Comparison of ENCODE assay signal across 8 mouse cellular contexts in genomic region chr11:113703758-113704157, GRCm38 (mm10). TPM values are rescaled to one million over a fixed set of nuclear protein-coding genes. Genes with fewer than 3 reads are reported as not detected.
DNase-seq lines count a peak whose midpoint lies in the region; ATAC-seq and TF ChIP-seq lines count a peak whose summit lies in the region.

No protein-coding gene starts in this region.

- no peak overlapping the region for H3K4me3 ChIP-seq in embryonic facial prominence, embryonic 13.5 days
- H3K4me3 ChIP-seq in heart, embryonic 11.5 days (ENCODE audit: low read depth, low read length) = no peak overlapping the region
- H3K4me3 ChIP-seq in liver, embryonic 13.5 days (replicated peaks) = no peak overlapping the region
- no peak overlapping the region for H3K4me3 ChIP-seq in neural tube, embryonic 14.5 days (ENCODE audit: low read depth, low read length)
- H3K4me3 ChIP-seq in thymus, adult 2 months (ENCODE audit: control insufficient read depth, insufficient read depth, low read length) = no peak overlapping the region

- WGBS in embryonic facial prominence, embryonic 13.5 days = 30% methylated on average over 5 of the region's 5 CpGs
- WGBS in heart, embryonic 11.5 days (ENCODE audit: insufficient replicate concordance) = 45% methylated on average over 5 of the region's 5 CpGs
- 39% methylated on average over 5 of the region's 5 CpGs for WGBS in liver, embryonic 13.5 days (ENCODE audit: insufficient replicate concordance)
- WGBS in neural tube, embryonic 14.5 days = 40% methylated on average over 5 of the region's 5 CpGs
- 38% methylated on average over 5 of the region's 5 CpGs for WGBS in thymus, adult 2 months

- no peak overlapping the region for H3K27ac ChIP-seq in embryonic facial prominence, embryonic 13.5 days
- no peak overlapping the region for H3K27ac ChIP-seq in heart, embryonic 11.5 days (ENCODE audit: low read depth, low read length)
- H3K27ac ChIP-seq in liver, embryonic 13.5 days = no peak overlapping the region
- no peak overlapping the region for H3K27ac ChIP-seq in neural tube, embryonic 14.5 days (ENCODE audit: low read depth, low read length)
- no peak overlapping the region for H3K27ac ChIP-seq in thymus, adult 2 months (ENCODE audit: control insufficient read depth, insufficient read depth, low read length)

- no peaks in the 10 kb centered on the region for H3K9me3 ChIP-seq in embryonic facial prominence, embryonic 13.5 days
- no peaks in the 10 kb centered on the region for H3K9me3 ChIP-seq in heart, embryonic 11.5 days (replicated peaks; ENCODE audit: control insufficient read depth, low read length)
- no peaks in the 10 kb centered on the region for H3K9me3 ChIP-seq in liver, embryonic 13.5 days (replicated peaks)
- no peaks in the 10 kb centered on the region for H3K9me3 ChIP-seq in neural tube, embryonic 14.5 days (ENCODE audit: control insufficient read depth, low read length)

- H3K4me1 ChIP-seq in embryonic facial prominence, embryonic 13.5 days = peaks cover 11% of the 10 kb centered on the region
- 0 out of 2 replicates have a peak, but pooled peaks cover 2% of the 10 kb centered on the region for H3K4me1 ChIP-seq in heart, embryonic 11.5 days (ENCODE audit: control insufficient read depth, insufficient read depth, low read length)
- H3K4me1 ChIP-seq in liver, embryonic 13.5 days (replicated peaks) = no peaks in the 10 kb centered on the region
- H3K4me1 ChIP-seq in neural tube, embryonic 14.5 days (ENCODE audit: control insufficient read depth, insufficient read depth, low read length) = no peaks in the 10 kb centered on the region
- H3K4me1 ChIP-seq in thymus, adult 2 months (replicated peaks; ENCODE audit: control insufficient read depth, insufficient read depth, low read length) = no peaks in the 10 kb centered on the region

- peak; percentile 54; the same call in 1 of the 2 replicates for ATAC-seq in embryonic facial prominence, embryonic 13.5 days (ENCODE audit: insufficient number of reproducible peaks, insufficient read depth, low FRiP score, low TSS enrichment, low read depth)
- 0 out of 2 replicates have a peak, but pooled peaks have one; percentile 29 for ATAC-seq in heart, embryonic 11.5 days (replicated peaks; ENCODE audit: insufficient number of reproducible peaks, low FRiP score, low TSS enrichment)
- ATAC-seq in liver, embryonic 13.5 days (ENCODE audit: low read depth) = peak; percentile 29; the same call in 1 of the 2 replicates
- ATAC-seq in neural tube, embryonic 14.5 days (ENCODE audit: low read depth) = peak; percentile 66; the same call in 1 of the 2 replicates

- H3K36me3 ChIP-seq in embryonic facial prominence, embryonic 13.5 days = 0 out of 2 replicates have a peak, but pooled peaks cover 12% of the 10 kb centered on the region
- peaks cover 4% of the 10 kb centered on the region; the same call in 1 of the 2 replicates for H3K36me3 ChIP-seq in heart, embryonic 11.5 days (ENCODE audit: control insufficient read depth, insufficient read depth, low read length)
- no peaks in the 10 kb centered on the region for H3K36me3 ChIP-seq in liver, embryonic 13.5 days
- no peaks in the 10 kb centered on the region for H3K36me3 ChIP-seq in neural tube, embryonic 14.5 days (ENCODE audit: control insufficient read depth, insufficient read depth, low read length)
- no peaks in the 10 kb centered on the region for H3K36me3 ChIP-seq in thymus, adult 2 months (ENCODE audit: control insufficient read depth, insufficient read depth, low read length)

- H3K27me3 ChIP-seq in embryonic facial prominence, embryonic 13.5 days = no peaks in the 10 kb centered on the region
- H3K27me3 ChIP-seq in heart, embryonic 11.5 days (ENCODE audit: control insufficient read depth, insufficient read depth, low read length) = peaks cover 3% of the 10 kb centered on the region
- H3K27me3 ChIP-seq in liver, embryonic 13.5 days = peaks cover 6% of the 10 kb centered on the region
- no peaks in the 10 kb centered on the region for H3K27me3 ChIP-seq in neural tube, embryonic 14.5 days (ENCODE audit: control insufficient read depth, insufficient read depth, low read length)
- H3K27me3 ChIP-seq in thymus, adult 2 months (ENCODE audit: control insufficient read depth, insufficient read depth, low read length) = no peaks in the 10 kb centered on the region

- DNase-seq in CD8-positive naive resting alpha-beta T cell, adult 2 months (ENCODE audit: low read depth in 2 of 2, low spot score in 2 of 2) = peak; percentile 63 to 67
- peak; percentile 39 to 59 for DNase-seq in adrenal gland, postnatal 4 days (ENCODE audit: low spot score in 2 of 2)
- DNase-seq in kidney, postnatal 14 days = peak; percentile 83
- peak; percentile 58 for DNase-seq in liver, embryonic 13.5 days
- DNase-seq in thymus, adult 2 months = peak; percentile 77

- no peak overlapping the region for H3K9ac ChIP-seq in embryonic facial prominence, embryonic 13.5 days
- no peak overlapping the region for H3K9ac ChIP-seq in heart, embryonic 11.5 days (ENCODE audit: low read depth, low read length)
- H3K9ac ChIP-seq in liver, embryonic 13.5 days = no peak overlapping the region
- no peak overlapping the region for H3K9ac ChIP-seq in neural tube, embryonic 14.5 days (replicated peaks; ENCODE audit: low read depth, low read length)

- peak; percentile 86; the same call in 1 of the 2 replicates for TF ChIP-seq CTCF in thymus, adult 2 months (IDR thresholded peaks at IDR 0.05; ENCODE audit: borderline replicate concordance, control insufficient read depth, extremely low read depth, insufficient read depth, low read length, poor library complexity)

- TF ChIP-seq POLR2A in thymus, adult 2 months (IDR thresholded peaks at IDR 0.05; ENCODE audit: control insufficient read depth, extremely low read depth, insufficient read depth, low read length, poor library complexity) = no peak

- no peak overlapping the region for H3K4me2 ChIP-seq in embryonic facial prominence, embryonic 13.5 days
- no peak overlapping the region for H3K4me2 ChIP-seq in heart, embryonic 11.5 days
- H3K4me2 ChIP-seq in liver, embryonic 13.5 days = no peak overlapping the region
- no peak overlapping the region for H3K4me2 ChIP-seq in neural tube, embryonic 14.5 days (ENCODE audit: low read depth, low read length)

RNA-seq across cellular contexts. Expression of gene Cpsf4l, which starts 6.1 kb away (rescaled TPM):
- under 1 TPM; 0.62 to 0.68 TPM for total RNA-seq in adrenal gland, postnatal 4 days (2021)
- 1.5 and 1.7 TPM in 2 replicates for polyA plus RNA-seq in embryonic facial prominence, embryonic 13.5 days (2015; fragmentation: Nextera tagmentation; extraction: Ambion mirVana)
- polyA plus RNA-seq in heart, embryonic 11.5 days (2014; fragmentation: Nextera tagmentation; extraction: Ambion mirVana) = 0.23 and 0.30 TPM in 2 replicates
- not detected in 2 replicates for polyA plus RNA-seq in liver, embryonic 13.5 days (2015; fragmentation: Nextera tagmentation; extraction: Ambion mirVana)
- 0.31 and 0.72 TPM in 2 replicates for polyA plus RNA-seq in neural tube, embryonic 14.5 days (2014; fragmentation: Nextera tagmentation; extraction: Ambion mirVana)
- polyA plus RNA-seq in thymus, adult 2 months (2012; rRNA removed) = 0.84 and 1.4 TPM in 2 replicates

RNA-seq across cellular contexts. Expression of gene D11Wsu47e, which starts 19.5 kb away (rescaled TPM):
- total RNA-seq in adrenal gland, postnatal 4 days (2021) = 10 to 100 TPM; 24.7 to 25.9 TPM
- 23.5 and 24.4 TPM in 2 replicates for polyA plus RNA-seq in embryonic facial prominence, embryonic 13.5 days (2015; fragmentation: Nextera tagmentation; extraction: Ambion mirVana)
- 18.1 and 18.7 TPM in 2 replicates for polyA plus RNA-seq in heart, embryonic 11.5 days (2014; fragmentation: Nextera tagmentation; extraction: Ambion mirVana)
- 9.5 and 11.0 TPM in 2 replicates for polyA plus RNA-seq in liver, embryonic 13.5 days (2015; fragmentation: Nextera tagmentation; extraction: Ambion mirVana)
- 23.1 and 27.6 TPM in 2 replicates for polyA plus RNA-seq in neural tube, embryonic 14.5 days (2014; fragmentation: Nextera tagmentation; extraction: Ambion mirVana)
- 13.6 TPM in 2 replicates for polyA plus RNA-seq in thymus, adult 2 months (2012; rRNA removed)

RNA-seq across cellular contexts. Expression of gene Fam104a, which starts 19.8 kb away (rescaled TPM):
- total RNA-seq in adrenal gland, postnatal 4 days (2021) = 10 to 100 TPM; 32.5 to 33.5 TPM
- polyA plus RNA-seq in embryonic facial prominence, embryonic 13.5 days (2015; fragmentation: Nextera tagmentation; extraction: Ambion mirVana) = 49.0 and 50.1 TPM in 2 replicates
- 53.1 and 54.7 TPM in 2 replicates for polyA plus RNA-seq in heart, embryonic 11.5 days (2014; fragmentation: Nextera tagmentation; extraction: Ambion mirVana)
- polyA plus RNA-seq in liver, embryonic 13.5 days (2015; fragmentation: Nextera tagmentation; extraction: Ambion mirVana) = 45.1 and 46.3 TPM in 2 replicates
- 41.4 and 45.3 TPM in 2 replicates for polyA plus RNA-seq in neural tube, embryonic 14.5 days (2014; fragmentation: Nextera tagmentation; extraction: Ambion mirVana)
- polyA plus RNA-seq in thymus, adult 2 months (2012; rRNA removed) = 44.7 and 51.6 TPM in 2 replicates

RNA-seq across cellular contexts. Expression of gene Cdc42ep4, which starts 47.9 kb away (rescaled TPM):
- 10 to 100 TPM; 86.9 to 95.5 TPM for total RNA-seq in adrenal gland, postnatal 4 days (2021)
- polyA plus RNA-seq in embryonic facial prominence, embryonic 13.5 days (2015; fragmentation: Nextera tagmentation; extraction: Ambion mirVana) = 108 and 119 TPM in 2 replicates
- polyA plus RNA-seq in heart, embryonic 11.5 days (2014; fragmentation: Nextera tagmentation; extraction: Ambion mirVana) = 18.4 and 19.3 TPM in 2 replicates
- polyA plus RNA-seq in liver, embryonic 13.5 days (2015; fragmentation: Nextera tagmentation; extraction: Ambion mirVana) = 17.3 and 18.4 TPM in 2 replicates
- polyA plus RNA-seq in neural tube, embryonic 14.5 days (2014; fragmentation: Nextera tagmentation; extraction: Ambion mirVana) = 37.0 and 41.4 TPM in 2 replicates
- polyA plus RNA-seq in thymus, adult 2 months (2012; rRNA removed) = 28.7 and 32.8 TPM in 2 replicates

RNA-seq across cellular contexts. Expression of gene Slc39a11, which starts 53.9 kb away (rescaled TPM):
- total RNA-seq in adrenal gland, postnatal 4 days (2021) = 10 to 100 TPM; 23.9 to 26.0 TPM
- 21.3 and 26.3 TPM in 2 replicates for polyA plus RNA-seq in embryonic facial prominence, embryonic 13.5 days (2015; fragmentation: Nextera tagmentation; extraction: Ambion mirVana)
- polyA plus RNA-seq in heart, embryonic 11.5 days (2014; fragmentation: Nextera tagmentation; extraction: Ambion mirVana) = 17.1 and 18.7 TPM in 2 replicates
- 15.0 and 16.3 TPM in 2 replicates for polyA plus RNA-seq in liver, embryonic 13.5 days (2015; fragmentation: Nextera tagmentation; extraction: Ambion mirVana)
- 23.5 and 24.4 TPM in 2 replicates for polyA plus RNA-seq in neural tube, embryonic 14.5 days (2014; fragmentation: Nextera tagmentation; extraction: Ambion mirVana)
- 18.0 and 19.0 TPM in 2 replicates for polyA plus RNA-seq in thymus, adult 2 months (2012; rRNA removed)
